Mouse (Mus musculus) hindbrain, embryonic 13.5 days (tissue): ENCODE results near the gene Tcl1b1. TPM values are rescaled to one million over a fixed set of nuclear protein-coding genes. Genes with fewer than 3 reads are reported as not detected.

Experiments
- ATAC-seq: fragments of 200-750 bp; cut with Nextera tagmentation; 2 replicates; pipeline ENCODE4 v1.8.0; 2017; ENCODE audit warnings: moderate TSS enrichment; ENCODE audit not compliant: low FRiP score
- H3K27ac ChIP-seq: fragments of 300-500 bp; sonication (generic); 2 replicates; pipeline ENCODE4 v1.5.1; 2015; ENCODE audit warnings: inconsistent platforms, mild to moderate bottlenecking, moderate library complexity
- H3K27me3 ChIP-seq: fragments of 300-500 bp; sonication (generic); 2 replicates; pipeline ENCODE4 v1.6.1; 2015; ENCODE audit warnings: mild to moderate bottlenecking, inconsistent platforms
- H3K36me3 ChIP-seq: fragments of 300-500 bp; sonication (generic); 2 replicates; pipeline ENCODE4 v1.6.1; 2015; ENCODE audit warnings: mild to moderate bottlenecking, inconsistent platforms
- H3K4me1 ChIP-seq: fragments of 300-500 bp; sonication (generic); replicated peaks from 2 replicates; pipeline ENCODE4 v1.6.1; 2015; ENCODE audit warnings: inconsistent platforms
- H3K4me2 ChIP-seq: fragments of 300-500 bp; sonication (generic); 2 replicates; pipeline ENCODE4 v1.6.1; 2015; ENCODE audit warnings: inconsistent platforms, mild to moderate bottlenecking, moderate library complexity
- H3K4me3 ChIP-seq: fragments of 300-500 bp; sonication (generic); 2 replicates; pipeline ENCODE4 v1.5.1; 2015; ENCODE audit warnings: mild to moderate bottlenecking, inconsistent platforms
- H3K9ac ChIP-seq: fragments of 300-500 bp; sonication (generic); 2 replicates; pipeline ENCODE4 v1.6.1; 2015; ENCODE audit warnings: mild to moderate bottlenecking, inconsistent platforms
- H3K9me3 ChIP-seq: fragments of 300-500 bp; sonication (generic); 2 replicates; pipeline ENCODE4 v1.6.1; 2016; ENCODE audit warnings: inconsistent platforms
- WGBS: fragments of 180-500 bp; shearing (Covaris S2); methylation state at CpG from one replicate; pipeline ENCODE4 v1.1.7; 2015; 5-methylcytosine and 5-hydroxymethylcytosine counted together
- polyA plus RNA-seq: library from polyadenylated mRNA; unstranded; fragments of >200 nt; fragmentation: Nextera tagmentation; extraction: Ambion mirVana; gene quantifications from 2 replicates; pipeline ENCODE4 v1.2.1, GENCODE M21; 2015

Tcl1b1 gene
- polyA plus RNA-seq, 1 experiment from 2014 or later, result not detected

GRCm38 (mm10) chr12:105208441-105208840, 49.0 kb downstream of the Tcl1b1 start:
- H3K27me3 ChIP-seq, result no peaks in the 10 kb centered on the region
- no peaks in the 10 kb centered on the region for H3K4me1 ChIP-seq
- ATAC-seq, result no peak
- no peaks in the 10 kb centered on the region for H3K36me3 ChIP-seq
- H3K27ac ChIP-seq, result no peak overlapping the region
- no peak overlapping the region for H3K4me2 ChIP-seq
- H3K9ac ChIP-seq, result no peak overlapping the region
- H3K9me3 ChIP-seq, result no peaks in the 10 kb centered on the region
- no peak overlapping the region for H3K4me3 ChIP-seq
- 93% methylated on average over 1 of the region's 1 CpGs for WGBS

GRCm38 (mm10) chr12:105209231-105209630, 49.7 kb downstream of the Tcl1b1 start:
- Histone ChIP-seq H3K4me3 (no peak overlapping the region), H3K9ac (no peak overlapping the region), H3K9me3 (no peaks in the 10 kb centered on the region), H3K4me2 (no peak overlapping the region), H3K27ac (no peak overlapping the region), H3K27me3 (no peaks in the 10 kb centered on the region), H3K36me3 (no peaks in the 10 kb centered on the region), H3K4me1 (no peaks in the 10 kb centered on the region)
- ATAC-seq, result no peak
- WGBS, result 94% methylated on average over 7 of the region's 7 CpGs

Other genes with a start within 250 kb of the Tcl1b1 start
- gene Syne3, start 149.9 kb upstream of the Tcl1b1 start, polyA plus RNA-seq, result 0.25 and 0.31 TPM in 2 replicates
- gene Glrx5, start 127.0 kb upstream of the Tcl1b1 start, polyA plus RNA-seq, result 156 and 158 TPM in 2 replicates
- gene Tcl1b2, start 13.7 kb upstream of the Tcl1b1 start, polyA plus RNA-seq, result not detected in 2 replicates
- gene Tcl1b5, start 16.7 kb downstream of the Tcl1b1 start, polyA plus RNA-seq, result not detected in 2 replicates
- not detected in 2 replicates for gene Tcl1b3, start 31.4 kb downstream of the Tcl1b1 start, polyA plus RNA-seq
- gene Tcl1b4, start 42.3 kb downstream of the Tcl1b1 start, polyA plus RNA-seq, result not detected in 2 replicates
- gene Tcl1, start 63.1 kb downstream of the Tcl1b1 start, polyA plus RNA-seq, result not detected in 2 replicates
- gene Tunar, start 174.2 kb downstream of the Tcl1b1 start, polyA plus RNA-seq, result 9.7 and 10.7 TPM in 2 replicates